Comparison of ENCODE assay signal across 8 mouse cellular contexts in the genomic region with DNA sequence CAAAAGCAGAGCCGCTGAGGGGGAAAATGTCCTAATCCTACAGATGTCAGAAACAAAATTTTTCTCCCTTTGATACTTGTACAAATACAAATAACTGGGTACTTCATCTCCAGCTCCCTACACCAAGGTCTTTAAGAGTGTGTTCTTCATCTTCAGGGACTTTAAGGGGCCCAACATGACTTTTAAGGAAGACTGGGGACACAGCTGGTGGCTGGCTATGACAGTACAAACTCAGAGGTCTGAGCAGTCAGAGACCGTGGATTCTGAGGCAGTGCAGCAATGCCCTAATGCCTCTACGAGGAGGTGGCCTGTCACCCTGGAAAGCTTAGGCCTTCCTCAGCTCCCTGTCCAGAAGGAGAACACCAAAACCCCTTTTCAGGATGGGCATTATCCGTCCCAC. TPM values are rescaled to one million over a fixed set of nuclear protein-coding genes. Genes with fewer than 3 reads are reported as not detected.
DNase-seq lines count a peak whose midpoint lies in the region; ATAC-seq and TF ChIP-seq lines count a peak whose summit lies in the region.

No protein-coding gene starts in this region.

- H3K4me2 ChIP-seq in kidney, embryonic 15.5 days: peak overlapping the region; percentile 68
- peak overlapping the region; percentile 59 for H3K4me2 ChIP-seq in embryonic facial prominence, embryonic 12.5 days (replicated peaks)
- peak overlapping the region; percentile 76 for H3K4me2 ChIP-seq in hindbrain, postnatal 0 days (ENCODE audit: low read depth, low read length)
- H3K4me2 ChIP-seq in midbrain, embryonic 16.5 days (ENCODE audit: low read length): peak overlapping the region; percentile 86

- no peaks in the 10 kb centered on the region for H3K9me3 ChIP-seq in kidney, embryonic 15.5 days (replicated peaks)
- H3K9me3 ChIP-seq in embryonic facial prominence, embryonic 12.5 days: no peaks in the 10 kb centered on the region
- no peaks in the 10 kb centered on the region for H3K9me3 ChIP-seq in hindbrain, postnatal 0 days (ENCODE audit: low read length)
- no peaks in the 10 kb centered on the region for H3K9me3 ChIP-seq in midbrain, embryonic 16.5 days (replicated peaks; ENCODE audit: control insufficient read depth, low read length, poor library complexity, severe bottlenecking)

- peak overlapping the region; percentile 100 for H3K27ac ChIP-seq in kidney, embryonic 15.5 days
- peak overlapping the region; percentile 100 for H3K27ac ChIP-seq in embryonic facial prominence, embryonic 12.5 days
- H3K27ac ChIP-seq in hindbrain, postnatal 0 days: peak overlapping the region; percentile 95; the same call in 1 of the 2 replicates
- peak overlapping the region; percentile 91 for H3K27ac ChIP-seq in midbrain, embryonic 16.5 days (ENCODE audit: low read length)

- peaks cover 33% of the 10 kb centered on the region for H3K4me1 ChIP-seq in kidney, embryonic 15.5 days
- peaks cover 31% of the 10 kb centered on the region for H3K4me1 ChIP-seq in embryonic facial prominence, embryonic 12.5 days
- no peaks in the 10 kb centered on the region for H3K4me1 ChIP-seq in hindbrain, postnatal 0 days (ENCODE audit: insufficient read depth, low read length)
- peaks cover 8% of the 10 kb centered on the region for H3K4me1 ChIP-seq in midbrain, embryonic 16.5 days (ENCODE audit: control insufficient read depth, insufficient read depth, low read length)

- peak overlapping the region; percentile 27; the same call in 1 of the 2 replicates for H3K9ac ChIP-seq in kidney, embryonic 15.5 days
- H3K9ac ChIP-seq in embryonic facial prominence, embryonic 12.5 days: 0 out of 2 replicates have a peak overlapping the region, but pooled peaks have one; percentile 94
- H3K9ac ChIP-seq in hindbrain, postnatal 0 days (replicated peaks; ENCODE audit: low read length): no peak overlapping the region
- 0 out of 2 replicates have a peak overlapping the region, but pooled peaks have one; percentile 73 for H3K9ac ChIP-seq in midbrain, embryonic 16.5 days (ENCODE audit: low read depth, low read length)

- no peaks in the 10 kb centered on the region for H3K27me3 ChIP-seq in kidney, embryonic 15.5 days
- H3K27me3 ChIP-seq in embryonic facial prominence, embryonic 12.5 days: no peaks in the 10 kb centered on the region
- H3K27me3 ChIP-seq in hindbrain, postnatal 0 days (ENCODE audit: insufficient read depth, low read length): no peaks in the 10 kb centered on the region
- no peaks in the 10 kb centered on the region for H3K27me3 ChIP-seq in midbrain, embryonic 16.5 days (ENCODE audit: control insufficient read depth, insufficient read depth, low read depth, low read length)

- no peak for DNase-seq in kidney, postnatal 4 days
- DNase-seq in hindbrain, postnatal 0 days (ENCODE audit: low spot score): no peak
- DNase-seq in cerebellum, adult 9-11 months: no peak
- DNase-seq in cerebellum, adult 11 months: no peak
- DNase-seq in embryo, embryonic 10 days (ENCODE audit: low spot score): no peak

- H3K4me3 ChIP-seq in kidney, embryonic 15.5 days (replicated peaks): peak overlapping the region; percentile 74; the same call in 1 of the 2 replicates
- no peak overlapping the region for H3K4me3 ChIP-seq in embryonic facial prominence, embryonic 12.5 days
- peak overlapping the region; percentile 90; the same call in 1 of the 2 replicates for H3K4me3 ChIP-seq in hindbrain, postnatal 0 days (ENCODE audit: low read length)
- H3K4me3 ChIP-seq in midbrain, embryonic 16.5 days (ENCODE audit: low read depth, low read length): peak overlapping the region; percentile 90; the same call in 1 of the 2 replicates

- no peak for TF ChIP-seq CTCF in hindbrain, postnatal 0 days (IDR thresholded peaks at IDR 0.05; ENCODE audit: low read depth)

- 48% methylated on average over 4 of the region's 4 CpGs for WGBS in kidney, embryonic 15.5 days
- 55% methylated on average over 4 of the region's 4 CpGs for WGBS in embryonic facial prominence, embryonic 12.5 days
- WGBS in hindbrain, postnatal 0 days: 69% methylated on average over 4 of the region's 4 CpGs
- WGBS in midbrain, embryonic 16.5 days: 68% methylated on average over 4 of the region's 4 CpGs

- ATAC-seq in kidney, embryonic 15.5 days (replicated peaks; ENCODE audit: low FRiP score): no peak
- ATAC-seq in embryonic facial prominence, embryonic 12.5 days (ENCODE audit: insufficient number of reproducible peaks, insufficient read depth, low FRiP score, low TSS enrichment): no peak
- ATAC-seq in hindbrain, postnatal 0 days: no peak
- ATAC-seq in midbrain, embryonic 16.5 days: no peak

- H3K36me3 ChIP-seq in kidney, embryonic 15.5 days: 0 out of 2 replicates have a peak, but pooled peaks cover 5% of the 10 kb centered on the region
- H3K36me3 ChIP-seq in embryonic facial prominence, embryonic 12.5 days: no peaks in the 10 kb centered on the region
- no peaks in the 10 kb centered on the region for H3K36me3 ChIP-seq in hindbrain, postnatal 0 days (ENCODE audit: insufficient read depth, low read length)
- no peaks in the 10 kb centered on the region for H3K36me3 ChIP-seq in midbrain, embryonic 16.5 days (ENCODE audit: control insufficient read depth, insufficient read depth, low read length)

RNA-seq across cellular contexts. Expression of gene Myl12a, which starts 0.4 kb away (rescaled TPM):
- 642 and 672 TPM in 2 replicates for polyA plus RNA-seq in kidney, embryonic 15.5 days (2015; fragmentation: Nextera tagmentation; extraction: Ambion mirVana)
- 566 and 574 TPM in 2 replicates for polyA plus RNA-seq in embryonic facial prominence, embryonic 12.5 days (2016; fragmentation: Nextera tagmentation; extraction: Ambion mirVana)
- total RNA-seq in hindbrain, postnatal 0 days (2014; rRNA removed): 30.9 and 36.5 TPM in 2 replicates
- 101 and 107 TPM in 2 replicates for polyA plus RNA-seq in hindbrain, postnatal 0 days (2015; fragmentation: Nextera tagmentation; extraction: Ambion mirVana)
- polyA plus RNA-seq in midbrain, embryonic 16.5 days (2015; fragmentation: Nextera tagmentation; extraction: Ambion mirVana): 82.2 and 92.0 TPM in 2 replicates

RNA-seq across cellular contexts. Expression of gene Myom1, which starts 0.7 kb away (rescaled TPM):
- 5.5 and 6.0 TPM in 2 replicates for polyA plus RNA-seq in kidney, embryonic 15.5 days (2015; fragmentation: Nextera tagmentation; extraction: Ambion mirVana)
- 7.2 and 7.5 TPM in 2 replicates for polyA plus RNA-seq in embryonic facial prominence, embryonic 12.5 days (2016; fragmentation: Nextera tagmentation; extraction: Ambion mirVana)
- 1.7 and 3.7 TPM in 2 replicates for total RNA-seq in hindbrain, postnatal 0 days (2014; rRNA removed)
- polyA plus RNA-seq in hindbrain, postnatal 0 days (2015; fragmentation: Nextera tagmentation; extraction: Ambion mirVana): 0.82 and 0.90 TPM in 2 replicates
- 1.3 and 1.4 TPM in 2 replicates for polyA plus RNA-seq in midbrain, embryonic 16.5 days (2015; fragmentation: Nextera tagmentation; extraction: Ambion mirVana)
